Mouse (Mus musculus) erythroblast, embryonic 14.5 days (primary cell): Measurements from ENCODE around the gene Spocd1.

ENCODE experiments used
- GATA1 ChIP-seq: IDR thresholded peaks from 2 replicates; pipeline ENCODE4 v1.6.1; 2012; ENCODE audit warnings: low read length, inconsistent platforms, mixed read lengths
- TAL1 ChIP-seq: IDR thresholded peaks from 3 replicates; pipeline ENCODE4 v1.6.1; 2012; ENCODE audit warnings: low read length, inconsistent platforms, mixed read lengths

DNA sequence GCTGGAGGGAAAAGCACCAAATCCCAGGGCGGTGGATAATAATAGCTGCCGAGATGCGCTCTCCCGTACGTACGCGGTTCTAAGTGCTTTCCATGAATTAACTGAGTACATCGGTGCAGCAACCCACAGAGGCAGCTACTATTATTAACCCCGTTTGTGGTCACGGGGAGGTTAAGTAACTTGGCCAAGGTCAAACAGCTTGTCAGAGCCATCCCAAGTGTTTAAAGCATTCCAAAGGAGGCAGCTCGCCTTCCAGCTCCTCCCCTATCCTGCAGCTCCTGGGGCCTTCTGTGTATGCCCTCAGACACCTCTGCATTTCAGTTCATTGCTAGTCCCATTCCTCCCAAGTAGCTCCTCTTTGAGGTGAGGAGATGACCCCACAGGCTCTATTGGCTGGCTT, 36.2 kb downstream of the Spocd1 start:
- TF ChIP-seq TAL1 = no peak
- no peak for TF ChIP-seq GATA1
